Mouse (Mus musculus) ES-Bruce4 (cell line): Measurements from ENCODE around the gene Osbpl2.

Source experiments
- CTCF ChIP-seq: IDR thresholded peaks from one replicate; pipeline ENCODE4 v1.8.1; 2011; ENCODE audit warnings: low read depth, low read length
- POLR2A ChIP-seq: IDR thresholded peaks from one replicate; pipeline ENCODE4 v1.8.1; 2011; ENCODE audit warnings: low read length; ENCODE audit not compliant: insufficient read depth

DNA sequence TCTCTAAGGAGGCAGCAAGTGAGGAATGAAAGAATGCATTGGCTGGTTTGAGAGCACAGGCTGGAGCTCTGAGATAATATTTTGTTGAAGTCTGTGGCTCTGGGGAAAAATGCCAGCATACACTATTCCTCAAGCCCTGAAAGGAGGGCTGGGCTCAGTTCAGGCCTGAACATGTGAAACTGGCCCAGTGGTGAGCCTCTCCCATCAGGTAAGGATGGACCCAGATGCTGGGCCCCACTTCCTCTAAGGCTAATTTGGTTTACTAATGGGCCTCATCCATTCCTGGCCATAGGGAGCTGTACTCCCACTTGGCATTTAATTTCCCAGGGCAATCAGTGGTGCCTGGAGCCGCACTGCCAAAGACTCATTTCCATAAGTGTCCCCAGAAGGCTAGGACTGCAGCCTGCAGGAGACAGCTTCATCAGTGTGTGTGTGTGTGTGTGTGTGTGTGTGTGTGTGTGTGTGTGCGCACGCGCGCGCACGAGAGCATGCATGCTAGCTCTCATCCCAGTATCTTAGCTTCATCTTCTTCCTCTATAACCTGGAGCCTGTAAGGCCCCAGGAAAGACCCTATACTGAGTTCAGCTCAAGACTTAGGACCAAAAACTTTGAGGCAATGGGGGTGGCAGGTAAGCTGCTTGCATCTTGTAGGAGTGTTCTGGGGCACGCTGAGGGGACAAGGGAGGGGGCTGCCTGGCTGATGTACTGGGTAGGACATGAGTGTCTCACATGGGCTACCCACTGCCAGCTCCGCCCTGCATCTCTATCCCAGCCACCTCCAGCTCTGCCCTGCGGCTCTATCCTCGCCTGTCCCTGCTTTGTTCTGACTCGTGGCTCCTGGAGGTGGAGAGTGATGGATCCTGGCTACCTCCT is 86.2 kb downstream of the Osbpl2 start:
- TF ChIP-seq POLR2A, result no peak
- TF ChIP-seq CTCF, result no peak
